29 mouse cellular contexts compared by ENCODE assay signal in the genomic region with DNA sequence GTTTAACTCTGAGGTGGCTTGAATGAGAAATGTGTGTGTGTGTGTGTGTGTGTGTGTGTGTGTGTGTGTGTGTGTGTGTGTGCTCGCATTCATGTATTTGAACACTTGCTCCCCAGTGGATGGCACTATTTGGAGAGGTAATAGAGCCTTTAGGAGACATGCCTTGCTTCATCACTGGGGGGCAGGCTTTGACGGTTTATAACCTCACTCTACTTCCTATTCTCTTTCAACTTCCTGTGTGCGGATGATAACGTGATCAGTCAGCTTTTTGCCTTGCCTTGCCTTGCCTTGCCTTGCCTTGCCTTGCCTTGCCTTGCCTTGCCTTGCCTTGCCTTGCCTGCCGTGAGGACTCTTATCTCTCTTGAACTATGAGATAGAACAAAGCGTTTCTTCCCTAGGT.
DNase-seq lines count a peak whose midpoint lies in the region; ATAC-seq and TF ChIP-seq lines count a peak whose summit lies in the region.
"Had no signal": no experiment of that assay in that cellular context is flagged by ENCODE, and none has a peak within 500 bp of the region (broad histone marks: within the 10 kb centered on the region; RNA-seq: fewer than 3 reads in every experiment).

No protein-coding gene starts in this region.

- no peak overlapping the region for H3K4me3 ChIP-seq in liver, postnatal 0 days (ENCODE audit: low read depth, low read length)
- no peak overlapping the region for H3K4me3 ChIP-seq in liver, embryonic 12.5 days
- H3K4me3 ChIP-seq in MEL (ENCODE audit: control insufficient read depth in 1 of 2, insufficient read depth in 1 of 2, low read depth in 2 of 2, low read length in 2 of 2), result no peak overlapping the region
- H3K4me3 ChIP-seq: heart, embryonic 12.5 days; kidney, embryonic 15.5 days; megakaryocyte, embryonic 14.5 days had no signal

- H3K27me3 ChIP-seq in liver, postnatal 0 days (ENCODE audit: insufficient read depth, low read length), result no peaks in the 10 kb centered on the region
- H3K27me3 ChIP-seq in liver, embryonic 12.5 days (replicated peaks), result no peaks in the 10 kb centered on the region; the same call in 1 of the 2 replicates
- H3K27me3 ChIP-seq in MEL (ENCODE audit: control insufficient read depth in 1 of 2, insufficient read depth in 2 of 2, low read length in 2 of 2), result no peaks in the 10 kb centered on the region
- H3K27me3 ChIP-seq: heart, embryonic 12.5 days; kidney, embryonic 15.5 days; Patski had no signal

- DNase-seq in liver, postnatal 0 days, result no peak
- DNase-seq in 416B (ENCODE audit: low read depth) (peak; percentile 42), MEL (ENCODE audit: low read depth, low spot score) (peak; percentile 75)
- DNase-seq in induced T-regulatory cell, adult 2 months (ENCODE audit: low read depth), result peak; percentile 32
- DNase-seq in adrenal gland, postnatal 4 days (ENCODE audit: low spot score in 2 of 2), result no peak
- no peak for DNase-seq in embryo, embryonic 9.5 days (ENCODE audit: extremely low spot score)
- DNase-seq: adrenal gland, adult 8-10 months; cerebellum, adult 8-10 months; cerebellum, postnatal 36 days; embryo, embryonic 11 days; gastrocnemius, postnatal 10 days; heart, adult 11 months; heart, postnatal 10 days; kidney, postnatal 4 days; layer of hippocampus, adult 9-11 months; lung, adult 18-20 months; midbrain, embryonic 14.5 days; right cerebral cortex, postnatal 14 days; thymus, adult 2 months had no signal

- H3K36me3 ChIP-seq in liver, postnatal 0 days (replicated peaks; ENCODE audit: insufficient read depth, low read length), result no peaks in the 10 kb centered on the region
- H3K36me3 ChIP-seq in liver, embryonic 12.5 days, result no peaks in the 10 kb centered on the region
- no peaks in the 10 kb centered on the region for H3K36me3 ChIP-seq in MEL (ENCODE audit: control insufficient read depth in 1 of 2, insufficient read depth in 2 of 2, low read length in 2 of 2)
- H3K36me3 ChIP-seq: heart, embryonic 12.5 days; kidney, embryonic 15.5 days had no signal

- no peak overlapping the region for H3K9ac ChIP-seq in liver, postnatal 0 days (replicated peaks)
- H3K9ac ChIP-seq in liver, embryonic 12.5 days, result no peak overlapping the region
- H3K9ac ChIP-seq in MEL (ENCODE audit: control insufficient read depth, low read depth, low read length, poor library complexity, severe bottlenecking), result no peak overlapping the region
- H3K9ac ChIP-seq: heart, embryonic 12.5 days; kidney, embryonic 15.5 days had no signal

- 0 out of 2 replicates have a peak, but pooled peaks have one; percentile 2 for TF ChIP-seq CTCF in liver, postnatal 0 days (IDR thresholded peaks at IDR 0.05; ENCODE audit: low read depth)
- TF ChIP-seq CTCF in MEL (IDR thresholded peaks at IDR 0.05 in 2 of 3, conservative IDR thresholded peaks at IDR 0.05 in 1 of 3; ENCODE audit: control insufficient read depth in 1 of 3, insufficient read depth in 1 of 3, low read depth in 2 of 3, low read length in 3 of 3, poor library complexity in 1 of 3, severe bottlenecking in 1 of 3), result peak in 2 of 3 experiments; percentile 24 to 69; a peak in 3 of 6 replicates

- no peaks in the 10 kb centered on the region for H3K4me1 ChIP-seq in liver, postnatal 0 days (ENCODE audit: insufficient read depth)
- H3K4me1 ChIP-seq in liver, embryonic 12.5 days, result no peaks in the 10 kb centered on the region
- peaks cover 0 to 2% of the 10 kb centered on the region in 2 experiments; a peak in 1 of 4 replicates for H3K4me1 ChIP-seq in MEL (ENCODE audit: control insufficient read depth in 1 of 2, insufficient read depth in 2 of 2, low read length in 2 of 2)

- H3K27ac ChIP-seq in liver, postnatal 0 days (ENCODE audit: low read depth), result no peak overlapping the region
- H3K27ac ChIP-seq in liver, embryonic 12.5 days, result no peak overlapping the region
- H3K27ac ChIP-seq in MEL (ENCODE audit: control insufficient read depth, low read depth, low read length), result peak overlapping the region; percentile 11; the same call in 1 of the 2 replicates
- H3K27ac ChIP-seq: hindbrain, postnatal 0 days; kidney, embryonic 15.5 days; stomach, postnatal 0 days had no signal

- WGBS in liver, postnatal 0 days (ENCODE audit: insufficient replicate concordance), result 51% methylated on average over 6 of the region's 6 CpGs
- WGBS in liver, embryonic 12.5 days (ENCODE audit: insufficient replicate concordance), result 44% methylated on average over 6 of the region's 6 CpGs

- no peak for TF ChIP-seq POLR2A in MEL (IDR thresholded peaks at IDR 0.05; ENCODE audit: control insufficient read depth in 1 of 2, insufficient read depth in 1 of 2, low read depth in 1 of 2, low read length in 2 of 2, poor library complexity in 1 of 2)

- no peak for ATAC-seq in liver, postnatal 0 days
- no peak for ATAC-seq in liver, embryonic 12.5 days
- ATAC-seq: activated CD4-positive, CD25-positive, alpha-beta regulatory T cell, adult 4 months; forebrain, embryonic 16.5 days; hindbrain, postnatal 0 days; intestine, postnatal 0 days; Patski had no signal

- H3K79me2 ChIP-seq in MEL (ENCODE audit: control insufficient read depth, insufficient read depth, low read length, poor library complexity), result no peaks in the 10 kb centered on the region

- no peak overlapping the region for H3K4me2 ChIP-seq in liver, postnatal 0 days (ENCODE audit: low read depth, low read length)
- H3K4me2 ChIP-seq in liver, embryonic 12.5 days, result no peak overlapping the region
- H3K4me2 ChIP-seq: heart, embryonic 12.5 days; kidney, embryonic 15.5 days had no signal

- peak; percentile 65 for TF ChIP-seq RAD21 in MEL (IDR thresholded peaks at IDR 0.05; ENCODE audit: low read depth, low read length)

- no peaks in the 10 kb centered on the region for H3K9me3 ChIP-seq in liver, postnatal 0 days (ENCODE audit: low read length)
- H3K9me3 ChIP-seq in liver, embryonic 12.5 days (replicated peaks), result no peaks in the 10 kb centered on the region
- no peaks in the 10 kb centered on the region for H3K9me3 ChIP-seq in MEL (replicated peaks; ENCODE audit: insufficient read depth, low read length)
- H3K9me3 ChIP-seq: heart, embryonic 12.5 days; kidney, embryonic 15.5 days had no signal

- no peak for TF ChIP-seq EP300 in liver, postnatal 0 days (IDR thresholded peaks at IDR 0.05; ENCODE audit: low read depth)
- TF ChIP-seq EP300 in MEL (IDR thresholded peaks at IDR 0.05; ENCODE audit: low read depth in 1 of 2, low read length in 2 of 2), result peak; percentile 33 to 56

TF ChIP-seq in MEL, 35 proteins besides CTCF, POLR2A, EP300 and RAD21:
- TF ChIP-seq CHD1 (IDR thresholded peaks at IDR 0.05; ENCODE audit: low read depth, low read length) (no peak), USF1 (IDR thresholded peaks at IDR 0.05; ENCODE audit: low read depth, low read length) (peak; percentile 70), SIN3A (IDR thresholded peaks at IDR 0.05; ENCODE audit: low read length) (peak; percentile 58; the same call in 1 of the 2 replicates), MXI1 (IDR thresholded peaks at IDR 0.05; ENCODE audit: low read depth, low read length) (0 out of 2 replicates have a peak, but pooled peaks have one; percentile 23), RCOR1 (IDR thresholded peaks at IDR 0.05; ENCODE audit: low read depth, low read length) (no peak), TCF12 (IDR thresholded peaks at IDR 0.05; ENCODE audit: low read depth, low read length) (0 out of 2 replicates have a peak, but pooled peaks have one; percentile 18), BHLHE40 (IDR thresholded peaks at IDR 0.05; ENCODE audit: borderline replicate concordance, low read depth, low read length) (peak; percentile 30; the same call in 1 of the 2 replicates), E2F4 (IDR thresholded peaks at IDR 0.05; ENCODE audit: borderline replicate concordance, low read depth, low read length) (no peak), ZC3H11A (IDR thresholded peaks at IDR 0.05; ENCODE audit: low read depth, low read length) (peak; percentile 38; the same call in 1 of the 2 replicates), HCFC1 (IDR thresholded peaks at IDR 0.05; ENCODE audit: low read depth, low read length) (peak; percentile 71), JUND (IDR thresholded peaks at IDR 0.05; ENCODE audit: low read depth, low read length) (no peak), ELF1 (IDR thresholded peaks at IDR 0.05; ENCODE audit: low read depth, low read length) (peak; percentile 82), MYB (IDR thresholded peaks at IDR 0.05; ENCODE audit: low read depth, low read length) (0 out of 2 replicates have a peak, but pooled peaks have one; percentile 46), GATA1 (IDR thresholded peaks at IDR 0.05; ENCODE audit: low read depth, low read length) (peak; percentile 76), MYC (IDR thresholded peaks at IDR 0.05; ENCODE audit: low read depth, low read length) (no peak), ZKSCAN1 (IDR thresholded peaks at IDR 0.05; ENCODE audit: low read depth, low read length) (no peak), NRF1 (IDR thresholded peaks at IDR 0.05; ENCODE audit: insufficient read depth, low read depth, low read length, poor library complexity, severe bottlenecking) (no peak), ETS1 (IDR thresholded peaks at IDR 0.05; ENCODE audit: low read depth, low read length) (0 out of 2 replicates have a peak, but pooled peaks have one; percentile 38), MAFK (IDR thresholded peaks at IDR 0.05; ENCODE audit: borderline replicate concordance, low read depth, low read length) (no peak), SMC3 (IDR thresholded peaks at IDR 0.05; ENCODE audit: low read depth, low read length) (peak; percentile 59)

Comparison
In these comparisons a context has a peak if more than half of its experiments do, and no peak if none do; other contexts are left out.
1. DNase-seq: peak in 416B (single experiment), MEL (single experiment) and induced T-regulatory cell, adult 2 months (single experiment); none in liver, postnatal 0 days (single experiment), adrenal gland, postnatal 4 days (0 of 2) and embryo, embryonic 9.5 days (single experiment).